Mouse (Mus musculus): Measurements from ENCODE around the gene Dbt. TPM values are rescaled to one million over a fixed set of nuclear protein-coding genes. Genes with fewer than 3 reads are reported as not detected.

Gene Dbt
- total and polyA plus RNA-seq, 3 experiments, result 12.7 to 13.2 TPM; not detected in 1

- no peaks in the 10 kb centered on the region for H3K79me2 ChIP-seq (ENCODE audit: control insufficient read depth, insufficient read depth, low read length, poor library complexity)
- no peak overlapping the region for H3K4me3 ChIP-seq (ENCODE audit: control insufficient read depth in 1 of 2, insufficient read depth in 1 of 2, low read depth in 2 of 2, low read length in 2 of 2)
- DNase-seq (ENCODE audit: low read depth, low spot score), result no peak
- peaks cover 0 to 3% of the 10 kb centered on the region in 2 experiments; a peak in 1 of 4 replicates for H3K36me3 ChIP-seq (ENCODE audit: control insufficient read depth in 1 of 2, insufficient read depth in 2 of 2, low read length in 2 of 2)
- no peak overlapping the region for H3K27ac ChIP-seq (ENCODE audit: control insufficient read depth, low read depth, low read length)
- peaks cover 0 to 5% of the 10 kb centered on the region in 2 experiments; a peak in 1 of 4 replicates for H3K4me1 ChIP-seq (ENCODE audit: control insufficient read depth in 1 of 2, insufficient read depth in 2 of 2, low read length in 2 of 2)
- TF ChIP-seq POLR2A (IDR thresholded peaks at IDR 0.05; ENCODE audit: control insufficient read depth in 1 of 2, insufficient read depth in 1 of 2, low read depth in 1 of 2, low read length in 2 of 2, poor library complexity in 1 of 2) (no peak), JUND (IDR thresholded peaks at IDR 0.05; ENCODE audit: low read depth, low read length) (no peak), SMC3 (IDR thresholded peaks at IDR 0.05; ENCODE audit: low read depth, low read length) (no peak), CHD1 (IDR thresholded peaks at IDR 0.05; ENCODE audit: low read depth, low read length) (no peak), MYB (IDR thresholded peaks at IDR 0.05; ENCODE audit: low read depth, low read length) (no peak), KAT2A (conservative IDR thresholded peaks at IDR 0.05; ENCODE audit: low read depth, low read length) (no peak), MXI1 (IDR thresholded peaks at IDR 0.05; ENCODE audit: low read depth, low read length) (no peak), NRF1 (IDR thresholded peaks at IDR 0.05; ENCODE audit: insufficient read depth, low read depth, low read length, poor library complexity, severe bottlenecking) (no peak), POLR2AphosphoS5 (IDR thresholded peaks at IDR 0.05; ENCODE audit: borderline replicate concordance, low read depth, low read length) (no peak), GATA1 (IDR thresholded peaks at IDR 0.05; ENCODE audit: low read depth, low read length) (no peak), ZC3H11A (IDR thresholded peaks at IDR 0.05; ENCODE audit: low read depth, low read length) (no peak), BHLHE40 (IDR thresholded peaks at IDR 0.05; ENCODE audit: borderline replicate concordance, low read depth, low read length) (no peak), RCOR1 (IDR thresholded peaks at IDR 0.05; ENCODE audit: low read depth, low read length) (no peak), MEF2A (IDR thresholded peaks at IDR 0.05; ENCODE audit: extremely low read depth, insufficient replicate concordance, low read depth, low read length, poor library complexity, severe bottlenecking) (no peak), ZKSCAN1 (IDR thresholded peaks at IDR 0.05; ENCODE audit: low read depth, low read length) (no peak), TAL1 (IDR thresholded peaks at IDR 0.05; ENCODE audit: low read length) (no peak), MAX (IDR thresholded peaks at IDR 0.05; ENCODE audit: low read length) (no peak), RAD21 (IDR thresholded peaks at IDR 0.05; ENCODE audit: low read depth, low read length) (no peak)
- no peaks in the 10 kb centered on the region for H3K27me3 ChIP-seq (ENCODE audit: control insufficient read depth in 1 of 2, insufficient read depth in 2 of 2, low read length in 2 of 2)
- no peak overlapping the region for H3K9ac ChIP-seq (ENCODE audit: control insufficient read depth, low read depth, low read length, poor library complexity, severe bottlenecking)
- H3K9me3 ChIP-seq (replicated peaks; ENCODE audit: insufficient read depth, low read length), result no peaks in the 10 kb centered on the region
Observed at GRCm38 (mm10) chr3:116570628-116571027, 57.8 kb downstream of the Dbt start.

- Histone ChIP-seq H3K4me3 (ENCODE audit: control insufficient read depth in 1 of 2, insufficient read depth in 1 of 2, low read depth in 2 of 2, low read length in 2 of 2) (no peak overlapping the region), H3K4me1 (ENCODE audit: control insufficient read depth in 1 of 2, insufficient read depth in 2 of 2, low read length in 2 of 2) (no peaks in the 10 kb centered on the region), H3K27me3 (ENCODE audit: control insufficient read depth in 1 of 2, insufficient read depth in 2 of 2, low read length in 2 of 2) (no peaks in the 10 kb centered on the region), H3K9me3 (replicated peaks; ENCODE audit: insufficient read depth, low read length) (no peaks in the 10 kb centered on the region), H3K9ac (ENCODE audit: control insufficient read depth, low read depth, low read length, poor library complexity, severe bottlenecking) (no peak overlapping the region), H3K27ac (ENCODE audit: control insufficient read depth, low read depth, low read length) (no peak overlapping the region), H3K79me2 (ENCODE audit: control insufficient read depth, insufficient read depth, low read length, poor library complexity) (no peaks in the 10 kb centered on the region), H3K36me3 (ENCODE audit: control insufficient read depth in 1 of 2, insufficient read depth in 2 of 2, low read length in 2 of 2) (peaks cover 0 to 8% of the 10 kb centered on the region in 2 experiments; a peak in 2 of 4 replicates)
- DNase-seq (ENCODE audit: low read depth, low spot score), result no peak
- TF ChIP-seq SMC3 (IDR thresholded peaks at IDR 0.05; ENCODE audit: low read depth, low read length) (peak; percentile 60), UBTF (IDR thresholded peaks at IDR 0.05; ENCODE audit: borderline replicate concordance, insufficient read depth, low read depth, low read length) (no peak), RAD21 (IDR thresholded peaks at IDR 0.05; ENCODE audit: low read depth, low read length) (peak; percentile 44), SIN3A (IDR thresholded peaks at IDR 0.05; ENCODE audit: low read length) (no peak), POLR2AphosphoS2 (IDR thresholded peaks at IDR 0.05; ENCODE audit: low read length) (no peak), ZC3H11A (IDR thresholded peaks at IDR 0.05; ENCODE audit: low read depth, low read length) (peak; percentile 35), CTCF (IDR thresholded peaks at IDR 0.05 in 2 of 3, conservative IDR thresholded peaks at IDR 0.05 in 1 of 3; ENCODE audit: control insufficient read depth in 1 of 3, insufficient read depth in 1 of 3, low read depth in 2 of 3, low read length in 3 of 3, poor library complexity in 1 of 3, severe bottlenecking in 1 of 3) (peak in 2 of 3 experiments; percentile 53 to 56; a peak in 4 of 6 replicates), POLR2A (IDR thresholded peaks at IDR 0.05; ENCODE audit: control insufficient read depth in 1 of 2, insufficient read depth in 1 of 2, low read depth in 1 of 2, low read length in 2 of 2, poor library complexity in 1 of 2) (no peak)
Observed at GRCm38 (mm10) chr3:116577286-116577685, 64.4 kb downstream of the Dbt start.
